Mouse (Mus musculus) limb, embryonic 12.5 days (tissue): ENCODE data around the gene Cs. TPM values are rescaled to one million over a fixed set of nuclear protein-coding genes. Genes with fewer than 3 reads are reported as not detected.

Source experiments
- ATAC-seq: fragments of 200-750 bp; cut with Nextera tagmentation; 2 replicates; pipeline ENCODE4 v1.8.0; 2017; ENCODE audit warnings: low read depth, moderate TSS enrichment; ENCODE audit not compliant: insufficient number of reproducible peaks, insufficient read depth, low FRiP score, low TSS enrichment
- H3K27ac ChIP-seq: fragments of 300-500 bp; sonication (generic); 2 replicates; pipeline ENCODE4 v1.5.1; 2016; ENCODE audit warnings: mild to moderate bottlenecking, moderate library complexity
- H3K27me3 ChIP-seq: fragments of 300-500 bp; sonication (generic); 2 replicates; pipeline ENCODE4 v1.6.1; 2016; ENCODE audit warnings: mild to moderate bottlenecking, moderate library complexity
- H3K36me3 ChIP-seq: fragments of 300-500 bp; sonication (generic); 2 replicates; pipeline ENCODE4 v1.6.1; 2016; ENCODE audit warnings: mild to moderate bottlenecking, moderate library complexity
- H3K4me1 ChIP-seq: fragments of 300-500 bp; sonication (generic); replicated peaks from 2 replicates; pipeline ENCODE4 v1.6.1; 2016
- H3K4me2 ChIP-seq: fragments of 300-500 bp; sonication (generic); 2 replicates; pipeline ENCODE4 v1.6.1; 2016; ENCODE audit warnings: mild to moderate bottlenecking, moderate library complexity
- H3K4me3 ChIP-seq: fragments of 300-500 bp; sonication (generic); replicated peaks from 2 replicates; pipeline ENCODE4 v1.5.1; 2016; ENCODE audit warnings: mild to moderate bottlenecking
- H3K9ac ChIP-seq: fragments of 300-500 bp; sonication (generic); replicated peaks from 2 replicates; pipeline ENCODE4 v1.6.1; 2016; ENCODE audit warnings: mild to moderate bottlenecking, moderate library complexity
- H3K9me3 ChIP-seq: fragments of 300-500 bp; sonication (generic); 2 replicates; pipeline ENCODE4 v1.6.1; 2016; ENCODE audit warnings: mild to moderate bottlenecking, moderate library complexity
- WGBS: fragments of 180-500 bp; shearing (Covaris S2); methylation state at CpG from one replicate; pipeline ENCODE4 v1.1.7; 2016; 5-methylcytosine and 5-hydroxymethylcytosine counted together
- polyA plus RNA-seq: library from polyadenylated mRNA; unstranded; fragments of >200 nt; fragmentation: Nextera tagmentation; extraction: Ambion mirVana; gene quantifications from 2 replicates; pipeline ENCODE4 v1.2.1, GENCODE M21; 2016

The Cs gene
- polyA plus RNA-seq, 1 experiment from 2014 or later = 178 TPM

DNA sequence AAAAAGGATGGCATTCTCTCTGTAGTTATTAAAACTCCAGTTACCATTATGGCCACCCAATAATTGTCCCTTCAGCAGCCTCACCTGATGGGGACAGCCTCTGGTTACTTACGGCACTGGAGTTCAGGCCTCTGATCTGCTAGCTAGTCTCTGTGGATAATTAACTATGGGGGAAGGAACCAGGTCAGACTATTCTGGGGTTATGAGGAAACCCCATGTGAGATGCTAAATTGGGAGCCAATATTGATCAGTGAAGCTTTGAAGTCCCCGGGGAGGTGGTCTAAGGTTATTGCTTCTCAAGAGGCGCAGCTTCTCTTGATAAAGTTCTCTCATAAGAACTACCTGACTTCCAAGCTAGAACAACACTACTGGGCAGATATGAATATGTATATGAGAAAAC, 1.3 kb upstream of the Cs start:
- no peak for ATAC-seq
- Histone ChIP-seq H3K4me2 (peak overlapping the region; percentile 73; the same call in 1 of the 2 replicates), H3K27me3 (no peaks in the 10 kb centered on the region), H3K27ac (no peak overlapping the region), H3K4me3 (no peak overlapping the region), H3K4me1 (peaks cover 17% of the 10 kb centered on the region), H3K9me3 (no peaks in the 10 kb centered on the region), H3K36me3 (peaks cover 14% of the 10 kb centered on the region), H3K9ac (no peak overlapping the region)
- 91% methylated on average over 3 of the region's 3 CpGs for WGBS

- peak overlapping the region; percentile 73 for H3K4me2 ChIP-seq
- H3K27me3 ChIP-seq = no peaks in the 10 kb centered on the region
- H3K36me3 ChIP-seq = peaks cover 14% of the 10 kb centered on the region
- 84% methylated on average over 3 of the region's 3 CpGs for WGBS
- H3K4me3 ChIP-seq = peak overlapping the region; percentile 95
- H3K4me1 ChIP-seq = peaks cover 17% of the 10 kb centered on the region
- H3K27ac ChIP-seq = peak overlapping the region; percentile 93; the same call in 1 of the 2 replicates
- H3K9me3 ChIP-seq = no peaks in the 10 kb centered on the region
- ATAC-seq = no peak
- H3K9ac ChIP-seq = peak overlapping the region; percentile 54; the same call in 1 of the 2 replicates
These were observed 937 bp upstream of the Cs start for GRCm38 (mm10) chr10:128336597-128336996.

GRCm38 (mm10) chr10:128338415-128338814, 881 bp downstream of the Cs start:
- Histone ChIP-seq H3K27ac (peak overlapping the region; percentile 93), H3K4me1 (peaks cover 17% of the 10 kb centered on the region), H3K4me2 (peak overlapping the region; percentile 90), H3K36me3 (peaks cover 19% of the 10 kb centered on the region), H3K9ac (peak overlapping the region; percentile 90), H3K4me3 (peak overlapping the region; percentile 95), H3K27me3 (no peaks in the 10 kb centered on the region), H3K9me3 (no peaks in the 10 kb centered on the region)
- WGBS = 20% methylated on average over 5 of the region's 5 CpGs
- ATAC-seq = no peak

- Histone ChIP-seq H3K4me3 (peak overlapping the region; percentile 95), H3K27ac (no peak overlapping the region), H3K4me1 (peaks cover 17% of the 10 kb centered on the region), H3K27me3 (no peaks in the 10 kb centered on the region), H3K9me3 (no peaks in the 10 kb centered on the region), H3K36me3 (peaks cover 19% of the 10 kb centered on the region), H3K4me2 (peak overlapping the region; percentile 90), H3K9ac (peak overlapping the region; percentile 27; the same call in 1 of the 2 replicates)
- WGBS = 76% methylated on average over 2 of the region's 2 CpGs
- no peak for ATAC-seq
These were observed 1.4 kb downstream of the Cs start for GRCm38 (mm10) chr10:128338948-128339347.

GRCm38 (mm10) chr10:128340257-128340656, 2.7 kb downstream of the Cs start:
- ATAC-seq = no peak
- Histone ChIP-seq H3K27ac (no peak overlapping the region), H3K36me3 (peaks cover 19% of the 10 kb centered on the region), H3K4me1 (peaks cover 22% of the 10 kb centered on the region), H3K4me2 (no peak overlapping the region), H3K9me3 (no peaks in the 10 kb centered on the region), H3K27me3 (no peaks in the 10 kb centered on the region), H3K9ac (no peak overlapping the region), H3K4me3 (no peak overlapping the region)
- WGBS = 79% methylated on average over 2 of the region's 2 CpGs

DNA sequence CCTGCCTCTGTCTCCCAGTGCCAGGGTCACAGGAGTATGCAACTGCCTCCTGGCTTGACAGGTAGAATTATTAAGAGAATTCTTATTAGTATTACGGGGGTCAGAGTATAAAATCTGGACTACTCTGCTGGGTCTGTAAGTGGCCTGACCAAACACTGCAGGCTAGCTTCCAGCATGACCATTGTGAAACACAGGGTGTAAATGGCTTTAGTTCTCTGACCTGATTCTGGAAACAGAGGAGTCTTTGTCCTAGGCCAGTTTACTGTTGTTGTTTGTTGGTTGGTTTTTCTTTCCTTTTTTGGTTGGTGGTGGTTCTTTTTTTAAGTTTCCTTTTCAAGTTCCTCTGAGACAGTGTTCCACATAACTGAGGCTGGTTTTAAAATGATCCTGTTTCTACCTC, 5.9 kb downstream of the Cs start:
- no peak overlapping the region for H3K4me2 ChIP-seq
- H3K27ac ChIP-seq = no peak overlapping the region
- peaks cover 19% of the 10 kb centered on the region for H3K36me3 ChIP-seq
- WGBS = 94% methylated on average over 1 of the region's 1 CpGs
- no peak for ATAC-seq
- no peaks in the 10 kb centered on the region for H3K9me3 ChIP-seq
- no peak overlapping the region for H3K9ac ChIP-seq
- H3K4me1 ChIP-seq = peaks cover 15% of the 10 kb centered on the region
- no peak overlapping the region for H3K4me3 ChIP-seq
- H3K27me3 ChIP-seq = no peaks in the 10 kb centered on the region

DNA sequence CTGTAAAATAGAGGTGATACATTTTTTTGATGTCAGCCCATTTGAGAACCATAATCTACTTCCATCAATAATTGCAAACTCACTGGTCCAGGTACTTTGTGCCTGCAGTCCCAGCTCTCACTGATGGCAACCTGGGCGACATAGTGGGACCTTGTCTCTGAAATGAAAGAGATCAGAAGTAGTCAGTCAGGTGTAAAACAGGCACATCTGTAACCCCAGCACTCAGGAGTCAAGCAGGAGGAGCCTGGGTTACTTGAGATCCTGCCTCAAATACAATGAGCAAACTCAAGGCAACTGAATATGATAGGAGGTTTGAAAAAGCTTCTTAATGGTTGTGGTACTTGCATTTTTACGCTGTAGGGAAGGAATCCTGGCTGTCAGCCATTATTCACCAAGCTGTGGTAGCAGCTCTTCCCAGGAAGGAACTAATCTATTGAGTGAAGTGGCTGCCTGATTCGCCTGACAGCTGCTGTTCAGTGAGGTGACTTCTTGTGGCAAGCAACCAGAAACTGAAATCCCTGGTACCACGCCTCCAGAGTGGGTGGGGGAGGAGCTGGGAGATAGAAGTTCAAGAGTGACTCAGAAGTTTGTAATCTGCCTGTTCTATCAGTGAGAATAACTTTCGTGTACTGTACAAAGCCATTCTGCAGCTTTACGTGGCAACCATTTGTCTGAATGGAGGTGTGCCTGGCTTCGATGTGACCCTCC, 7.2 kb downstream of the Cs start:
- WGBS = 72% methylated on average over 7 of the region's 7 CpGs
- Histone ChIP-seq H3K9me3 (no peaks in the 10 kb centered on the region), H3K36me3 (peaks cover 23% of the 10 kb centered on the region), H3K4me3 (no peak overlapping the region), H3K27ac (peak overlapping the region; percentile 56; the same call in 1 of the 2 replicates), H3K27me3 (no peaks in the 10 kb centered on the region), H3K4me1 (peaks cover 5% of the 10 kb centered on the region; the same call in 1 of the 2 replicates), H3K9ac (peak overlapping the region; percentile 18; the same call in 1 of the 2 replicates), H3K4me2 (no peak overlapping the region)
- no peak for ATAC-seq

- Histone ChIP-seq H3K9me3 (no peaks in the 10 kb centered on the region), H3K27ac (no peak overlapping the region), H3K4me1 (0 out of 2 replicates have a peak, but pooled peaks cover 5% of the 10 kb centered on the region), H3K9ac (no peak overlapping the region), H3K27me3 (no peaks in the 10 kb centered on the region), H3K4me3 (no peak overlapping the region), H3K4me2 (no peak overlapping the region), H3K36me3 (peaks cover 41% of the 10 kb centered on the region)
- 90% methylated on average over 8 of the region's 8 CpGs for WGBS
- ATAC-seq = no peak
These were observed 10.0 kb downstream of the Cs start for GRCm38 (mm10) chr10:128347541-128347940.

- ATAC-seq = no peak
- Histone ChIP-seq H3K27me3 (no peaks in the 10 kb centered on the region), H3K27ac (no peak overlapping the region), H3K9ac (no peak overlapping the region), H3K36me3 (peaks cover 91% of the 10 kb centered on the region), H3K9me3 (no peaks in the 10 kb centered on the region), H3K4me3 (no peak overlapping the region), H3K4me1 (no peaks in the 10 kb centered on the region), H3K4me2 (no peak overlapping the region)
- WGBS = 64% methylated on average over 2 of the region's 2 CpGs
These were observed 21.3 kb downstream of the Cs start for GRCm38 (mm10) chr10:128358796-128359195.

GRCm38 (mm10) chr10:128359226-128359625, 21.7 kb downstream of the Cs start:
- Histone ChIP-seq H3K9me3 (no peaks in the 10 kb centered on the region), H3K36me3 (peaks cover 88% of the 10 kb centered on the region), H3K4me3 (no peak overlapping the region), H3K4me2 (no peak overlapping the region), H3K27ac (no peak overlapping the region), H3K9ac (no peak overlapping the region), H3K27me3 (no peaks in the 10 kb centered on the region), H3K4me1 (no peaks in the 10 kb centered on the region)
- ATAC-seq = no peak
- 87% methylated on average over 6 of the region's 6 CpGs for WGBS

DNA sequence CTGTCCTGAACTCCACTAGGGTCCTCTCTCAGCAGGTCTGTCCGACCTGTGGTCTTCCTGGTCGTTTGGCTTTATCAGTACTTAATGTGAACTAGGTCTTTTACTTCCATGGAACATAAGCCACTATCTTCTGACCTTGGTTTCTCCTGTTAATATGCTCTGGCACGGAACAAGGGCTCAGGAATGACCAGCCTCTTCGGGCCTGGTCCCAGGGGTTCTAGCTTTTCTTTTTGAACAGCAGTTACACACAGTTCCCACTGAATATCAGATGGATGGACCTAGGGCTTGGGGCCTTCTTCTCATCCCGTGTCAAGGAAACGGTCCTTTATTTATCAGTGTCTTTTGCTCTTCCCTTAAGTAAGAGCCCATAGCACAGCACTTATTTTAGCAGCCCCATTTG, 24.3 kb downstream of the Cs start:
- H3K36me3 ChIP-seq = peaks cover 77% of the 10 kb centered on the region
- H3K27me3 ChIP-seq = no peaks in the 10 kb centered on the region
- H3K9ac ChIP-seq = no peak overlapping the region
- no peaks in the 10 kb centered on the region for H3K9me3 ChIP-seq
- H3K27ac ChIP-seq = no peak overlapping the region
- no peak overlapping the region for H3K4me3 ChIP-seq
- WGBS = 91% methylated on average over 6 of the region's 6 CpGs
- ATAC-seq = no peak
- no peaks in the 10 kb centered on the region for H3K4me1 ChIP-seq
- no peak overlapping the region for H3K4me2 ChIP-seq

DNA sequence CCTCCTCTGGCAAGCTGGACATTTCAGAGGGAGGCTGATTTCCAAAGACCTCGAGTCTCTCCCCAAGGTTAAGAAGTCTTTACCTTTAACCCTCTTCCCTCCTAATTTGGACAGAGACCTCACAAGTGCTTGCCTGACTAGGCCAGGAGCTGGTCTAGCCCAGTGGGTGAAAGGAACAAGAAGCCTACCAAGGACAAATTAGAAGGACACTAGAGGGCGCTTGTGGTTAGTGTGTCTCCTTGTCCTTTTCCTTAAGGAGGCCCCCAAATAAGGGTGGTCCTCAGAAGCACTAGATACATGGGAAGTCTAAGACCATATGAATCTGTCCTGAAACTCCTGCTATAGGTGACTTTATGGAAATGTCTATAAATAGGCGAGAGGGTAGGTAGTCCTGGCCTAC, 25.0 kb downstream of the Cs start:
- H3K9me3 ChIP-seq = no peaks in the 10 kb centered on the region
- H3K36me3 ChIP-seq = peaks cover 71% of the 10 kb centered on the region
- H3K4me2 ChIP-seq = no peak overlapping the region
- no peaks in the 10 kb centered on the region for H3K27me3 ChIP-seq
- H3K4me1 ChIP-seq = peaks cover 2% of the 10 kb centered on the region
- 47% methylated on average over 3 of the region's 3 CpGs for whole genome bisulfite sequencing
- ATAC-seq = no peak
- no peak overlapping the region for H3K4me3 ChIP-seq
- H3K9ac ChIP-seq = no peak overlapping the region
- H3K27ac ChIP-seq = no peak overlapping the region
